Mouse (Mus musculus) lung, postnatal 0 days (tissue): ENCODE results near the gene Bptf.
"Not testable (repeated sequence)": the region's sequence is repeated elsewhere in the genome, so short reads cannot be mapped to it uniquely, and the experiment has no call there.

Experiments used
- CTCF ChIP-seq: IDR thresholded peaks from 2 replicates; pipeline ENCODE4 v1.5.1; 2016; ENCODE audit warnings: antibody characterized with exemption, mild to moderate bottlenecking
- EP300 ChIP-seq: IDR thresholded peaks from 2 replicates; pipeline ENCODE4 v1.6.1; 2016; ENCODE audit warnings: antibody characterized with exemption, mild to moderate bottlenecking, control low read depth

- TF ChIP-seq EP300, CTCF: not testable (repeated sequence)
Observed at GRCm38 (mm10) chr11:107019722-107020121, 112.2 kb downstream of the Bptf start.
